Mouse (Mus musculus): ENCODE measurements around the gene Gm10799. TPM values are rescaled to one million over a fixed set of nuclear protein-coding genes. Genes with fewer than 3 reads are reported as not detected.
"Not testable (repeated sequence)": the region's sequence is repeated elsewhere in the genome, so short reads cannot be mapped to it uniquely, and the experiment has no call there.

Gene Gm10799
- total RNA-seq (2021), result not detected
- long read RNA-seq, experiment 1, result 0 reads
- long read RNA-seq, experiment 2, result 0 reads

GRCm38 (mm10) chr2:104068450-104068849, at the start of gene Gm10799:
Gene Gm10799 (minus strand): TSS chr2:104068550.
- DNase-seq, result not testable (repeated sequence)

- DNase-seq, result not testable (repeated sequence)
These were observed 48.8 kb upstream of the Gm10799 start for GRCm38 (mm10) chr2:104117173-104117572.

- no peak for DNase-seq
These were observed 46.5 kb upstream of the Gm10799 start for GRCm38 (mm10) chr2:104114898-104115297.

GRCm38 (mm10) chr2:104113563-104113962, 45.2 kb upstream of the Gm10799 start:
- not testable (repeated sequence) for DNase-seq

- DNase-seq, result not testable (repeated sequence)
These were observed 42.9 kb upstream of the Gm10799 start for GRCm38 (mm10) chr2:104111170-104111797.

- no peak for DNase-seq
These were observed 41.7 kb upstream of the Gm10799 start for GRCm38 (mm10) chr2:104110031-104110430.

- DNase-seq, result no peak
These were observed 41.2 kb upstream of the Gm10799 start for GRCm38 (mm10) chr2:104109528-104109927.

- DNase-seq, result not testable (repeated sequence)
These were observed 40.7 kb upstream of the Gm10799 start for GRCm38 (mm10) chr2:104109021-104109420.

GRCm38 (mm10) chr2:104104800-104105199, 36.5 kb upstream of the Gm10799 start:
- DNase-seq, result no peak

- DNase-seq, result no peak
These were observed 31.6 kb upstream of the Gm10799 start for GRCm38 (mm10) chr2:104099946-104100345.

GRCm38 (mm10) chr2:104099231-104099585, 30.9 kb upstream of the Gm10799 start:
- DNase-seq, result no peak

GRCm38 (mm10) chr2:104098529-104099230, 30.3 kb upstream of the Gm10799 start:
- no peak for DNase-seq

GRCm38 (mm10) chr2:104097396-104097795, 29.0 kb upstream of the Gm10799 start:
- not testable (repeated sequence) for DNase-seq

GRCm38 (mm10) chr2:104096796-104097195, 28.4 kb upstream of the Gm10799 start:
- not testable (repeated sequence) for DNase-seq

- DNase-seq, result no peak
These were observed 27.9 kb upstream of the Gm10799 start for GRCm38 (mm10) chr2:104096256-104096655.

- peak; percentile 65 for DNase-seq
These were observed 27.4 kb upstream of the Gm10799 start, which contains the start of gene Cd59a for GRCm38 (mm10) chr2:104095741-104096213. Gene Cd59a (plus strand): TSS chr2:104095801.

GRCm38 (mm10) chr2:104093305-104093704, 25.0 kb upstream of the Gm10799 start:
- no peak for DNase-seq

- DNase-seq, result not testable (repeated sequence)
These were observed 19.2 kb upstream of the Gm10799 start for GRCm38 (mm10) chr2:104087562-104087961.

GRCm38 (mm10) chr2:104084027-104084426, 15.7 kb upstream of the Gm10799 start:
- DNase-seq, result not testable (repeated sequence)

- DNase-seq, result no peak
These were observed 14.1 kb upstream of the Gm10799 start for GRCm38 (mm10) chr2:104082474-104082873.

- DNase-seq, result not testable (repeated sequence)
These were observed 13.2 kb upstream of the Gm10799 start for GRCm38 (mm10) chr2:104081436-104082050.

GRCm38 (mm10) chr2:104078285-104078684, 9.9 kb upstream of the Gm10799 start:
- DNase-seq, result not testable (repeated sequence)

GRCm38 (mm10) chr2:104069704-104070185, 1.4 kb upstream of the Gm10799 start, which contains the start of gene Cd59b:
Gene Cd59b (plus strand): TSS chr2:104069849.
- peak; percentile 25 for DNase-seq
